Mouse (Mus musculus) embryonic facial prominence, embryonic 12.5 days (tissue): ENCODE data around the gene Tirap. TPM values are rescaled to one million over a fixed set of nuclear protein-coding genes. Genes with fewer than 3 reads are reported as not detected.

Source experiments
- ATAC-seq: fragments of 200-750 bp; cut with Nextera tagmentation; 2 replicates; pipeline ENCODE4 v1.8.0; 2017; ENCODE audit not compliant: insufficient number of reproducible peaks, insufficient read depth, low FRiP score, low TSS enrichment
- H3K27ac ChIP-seq: fragments of 300-500 bp; sonication (generic); 2 replicates; pipeline ENCODE4 v1.5.1; 2016; ENCODE audit warnings: mild to moderate bottlenecking
- H3K27me3 ChIP-seq: fragments of 300-500 bp; sonication (generic); 2 replicates; pipeline ENCODE4 v1.6.1; 2016; ENCODE audit warnings: mild to moderate bottlenecking, moderate library complexity
- H3K36me3 ChIP-seq: fragments of 300-500 bp; sonication (generic); 2 replicates; pipeline ENCODE4 v1.6.1; 2016; ENCODE audit warnings: mild to moderate bottlenecking
- H3K4me1 ChIP-seq: fragments of 300-500 bp; sonication (generic); 2 replicates; pipeline ENCODE4 v1.6.1; 2016
- H3K4me2 ChIP-seq: fragments of 300-500 bp; sonication (generic); replicated peaks from 2 replicates; pipeline ENCODE4 v1.6.1; 2016; ENCODE audit warnings: mild to moderate bottlenecking, moderate library complexity
- H3K4me3 ChIP-seq: fragments of 300-500 bp; sonication (generic); 2 replicates; pipeline ENCODE4 v1.5.1; 2016; ENCODE audit warnings: mild to moderate bottlenecking
- H3K9ac ChIP-seq: fragments of 300-500 bp; sonication (generic); 2 replicates; pipeline ENCODE4 v1.6.1; 2016; ENCODE audit warnings: mild to moderate bottlenecking, moderate library complexity
- H3K9me3 ChIP-seq: fragments of 300-500 bp; sonication (generic); 2 replicates; pipeline ENCODE4 v1.6.1; 2016; ENCODE audit warnings: mild to moderate bottlenecking, moderate library complexity
- WGBS: fragments of 180-500 bp; shearing (Covaris S2); methylation state at CpG from one replicate; pipeline ENCODE4 v1.1.7; 2016; 5-methylcytosine and 5-hydroxymethylcytosine counted together
- polyA plus RNA-seq: library from polyadenylated mRNA; unstranded; fragments of >200 nt; fragmentation: Nextera tagmentation; extraction: Ambion mirVana; gene quantifications from 2 replicates; pipeline ENCODE4 v1.2.1, GENCODE M21; 2016

Gene Tirap
- polyA plus RNA-seq, 1 experiment from 2014 or later = 11.6 TPM

DNA sequence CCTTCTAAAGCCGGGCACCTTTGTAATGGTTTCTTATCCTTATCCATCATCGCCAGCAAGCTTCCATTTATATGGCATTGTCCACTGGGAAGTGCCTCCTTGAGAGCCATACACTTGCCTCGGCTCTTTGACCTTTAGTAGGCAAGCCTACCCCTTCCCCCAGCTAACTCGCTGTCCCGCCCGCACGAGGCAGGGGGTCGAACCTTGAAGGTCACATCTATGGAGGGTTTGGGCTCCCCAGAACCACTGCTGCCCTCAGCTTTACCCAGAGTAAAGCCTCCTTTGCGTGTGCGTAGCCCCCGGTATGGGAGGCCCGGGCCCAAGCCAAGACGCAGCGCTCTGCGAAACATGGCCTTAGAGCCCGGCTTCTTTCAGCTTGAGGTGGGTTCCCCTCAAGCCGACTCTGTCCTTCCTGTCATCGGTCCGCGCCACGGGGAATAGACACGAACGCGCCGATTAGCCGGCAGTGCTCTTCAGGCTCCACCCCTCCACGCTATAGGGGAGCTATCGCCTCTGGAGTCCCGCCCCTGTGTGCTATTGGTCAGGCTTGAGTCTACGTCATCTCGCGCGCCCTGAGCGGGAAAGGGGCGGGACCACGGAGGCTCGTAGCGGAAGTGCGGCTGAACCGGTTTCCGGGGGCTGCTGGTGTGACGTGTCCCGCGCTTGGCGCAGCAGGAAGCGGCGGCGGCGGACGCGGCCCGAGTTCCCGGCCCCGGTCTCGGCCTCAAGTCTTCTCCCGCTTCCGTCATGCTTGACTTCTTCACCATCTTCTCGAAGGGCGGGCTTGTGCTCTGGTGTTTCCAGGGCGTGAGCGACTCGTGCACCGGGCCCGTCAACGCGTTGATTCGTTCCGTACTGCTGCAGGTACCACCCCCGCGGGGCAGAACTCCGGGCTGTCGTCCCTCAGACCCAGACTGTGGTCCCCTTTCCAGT lies 10.7 kb upstream of the Tirap start, which contains the start of gene Foxred1:
TSS of gene Foxred1 (minus strand) at position 514 of the 933 bp plus-strand sequence.
- Histone ChIP-seq H3K27ac (peak within 1 kb of the TSS; percentile 83), H3K4me3 (peak within 1 kb of the TSS; percentile 71), H3K9me3 (no peaks in the 10 kb centered on the region), H3K36me3 (peaks cover 57% of the 10 kb centered on the region), H3K27me3 (no peaks in the 10 kb centered on the region), H3K4me2 (peak within 1 kb of the TSS; percentile 80), H3K9ac (peak within 1 kb of the TSS; percentile 80), H3K4me1 (peaks cover 16% of the 10 kb centered on the region; the same call in 1 of the 2 replicates)
- WGBS = 1% methylated on average over 72 of the region's 72 CpGs
- peak; percentile 100 for ATAC-seq

DNA sequence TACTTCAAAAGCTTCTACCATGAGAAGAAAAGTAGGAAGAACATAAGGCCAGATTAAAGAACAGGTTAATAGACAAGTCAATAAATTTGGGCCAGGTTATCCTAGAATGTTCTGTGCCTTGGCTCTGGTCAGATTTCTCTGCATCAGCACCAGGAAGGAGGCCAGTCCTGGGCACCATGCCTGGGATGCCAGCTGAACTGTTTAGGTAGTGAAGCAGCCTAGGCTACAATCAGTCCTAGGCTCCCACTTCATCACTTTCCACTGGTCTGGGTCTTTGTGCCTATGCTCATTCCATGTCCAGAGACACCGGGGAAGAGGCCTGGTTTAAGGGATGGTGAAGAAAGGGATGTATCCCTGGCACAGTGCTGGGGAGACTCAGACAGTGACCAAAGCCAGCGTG lies 4.3 kb upstream of the Tirap start:
- Histone ChIP-seq H3K4me1 (peaks cover 7% of the 10 kb centered on the region; the same call in 1 of the 2 replicates), H3K4me3 (no peak overlapping the region), H3K36me3 (peaks cover 41% of the 10 kb centered on the region), H3K27me3 (no peaks in the 10 kb centered on the region), H3K9me3 (no peaks in the 10 kb centered on the region), H3K27ac (no peak overlapping the region), H3K4me2 (no peak overlapping the region), H3K9ac (no peak overlapping the region)
- no peak for ATAC-seq
- WGBS = 95% methylated on average over 2 of the region's 2 CpGs

DNA sequence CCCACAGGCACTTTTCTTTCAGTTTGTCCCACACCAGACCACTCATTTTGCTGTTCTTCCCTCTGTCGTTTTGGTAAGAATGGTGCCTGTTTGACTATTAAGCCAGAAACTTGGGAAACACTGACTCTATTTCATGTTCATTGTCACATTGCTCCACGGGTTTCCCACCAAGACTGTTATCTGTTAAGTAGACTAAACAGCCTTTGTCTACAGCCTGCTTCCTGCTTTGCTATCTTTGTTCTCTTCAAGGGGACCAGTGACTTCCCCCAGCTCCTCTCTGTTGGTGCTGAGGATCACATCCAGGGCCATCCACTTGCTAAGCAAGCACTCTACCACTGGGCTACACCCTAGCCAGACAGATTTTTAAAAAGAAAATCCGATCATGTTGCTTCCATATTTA lies 3.4 kb upstream of the Tirap start:
- H3K4me2 ChIP-seq = no peak overlapping the region
- no peaks in the 10 kb centered on the region for H3K9me3 ChIP-seq
- H3K27ac ChIP-seq = no peak overlapping the region
- H3K27me3 ChIP-seq = no peaks in the 10 kb centered on the region
- H3K4me3 ChIP-seq = no peak overlapping the region
- 70% methylated on average over 3 of the region's 3 CpGs for WGBS
- H3K36me3 ChIP-seq = peaks cover 41% of the 10 kb centered on the region
- H3K4me1 ChIP-seq = peaks cover 7% of the 10 kb centered on the region; the same call in 1 of the 2 replicates
- H3K9ac ChIP-seq = no peak overlapping the region
- no peak for ATAC-seq

DNA sequence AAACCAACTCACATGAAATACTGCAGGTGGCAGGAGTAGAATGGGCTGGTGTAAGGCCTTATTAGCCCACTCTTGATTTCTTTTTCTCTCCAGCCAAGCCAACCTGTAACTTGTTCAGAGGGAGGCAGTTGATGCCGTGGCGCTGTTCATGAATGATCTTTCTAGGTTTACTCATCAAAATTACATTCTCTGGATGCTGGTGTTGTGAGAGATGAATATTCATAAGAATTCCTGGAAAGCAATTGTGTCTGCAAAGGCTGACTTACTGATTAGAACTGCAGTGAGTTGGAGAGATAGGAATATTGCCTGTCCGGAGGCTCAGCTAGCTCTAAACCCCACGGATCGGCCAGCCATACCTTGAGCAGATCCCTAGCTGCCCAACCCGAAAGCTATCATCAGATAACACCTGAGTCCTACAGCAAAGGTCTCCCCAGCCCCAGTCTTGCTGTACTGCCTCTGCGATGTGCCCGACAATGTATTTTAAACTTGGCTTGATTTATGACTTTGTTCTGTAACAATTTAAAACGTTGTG lies 504 bp upstream of the Tirap start:
- no peak for ATAC-seq
- Histone ChIP-seq H3K9ac (no peak overlapping the region), H3K36me3 (peaks cover 13% of the 10 kb centered on the region), H3K27me3 (no peaks in the 10 kb centered on the region), H3K9me3 (no peaks in the 10 kb centered on the region), H3K4me3 (peak overlapping the region; percentile 65), H3K27ac (no peak overlapping the region), H3K4me1 (peaks cover 7% of the 10 kb centered on the region; the same call in 1 of the 2 replicates), H3K4me2 (peak overlapping the region; percentile 73)
- 69% methylated on average over 9 of the region's 9 CpGs for WGBS

DNA sequence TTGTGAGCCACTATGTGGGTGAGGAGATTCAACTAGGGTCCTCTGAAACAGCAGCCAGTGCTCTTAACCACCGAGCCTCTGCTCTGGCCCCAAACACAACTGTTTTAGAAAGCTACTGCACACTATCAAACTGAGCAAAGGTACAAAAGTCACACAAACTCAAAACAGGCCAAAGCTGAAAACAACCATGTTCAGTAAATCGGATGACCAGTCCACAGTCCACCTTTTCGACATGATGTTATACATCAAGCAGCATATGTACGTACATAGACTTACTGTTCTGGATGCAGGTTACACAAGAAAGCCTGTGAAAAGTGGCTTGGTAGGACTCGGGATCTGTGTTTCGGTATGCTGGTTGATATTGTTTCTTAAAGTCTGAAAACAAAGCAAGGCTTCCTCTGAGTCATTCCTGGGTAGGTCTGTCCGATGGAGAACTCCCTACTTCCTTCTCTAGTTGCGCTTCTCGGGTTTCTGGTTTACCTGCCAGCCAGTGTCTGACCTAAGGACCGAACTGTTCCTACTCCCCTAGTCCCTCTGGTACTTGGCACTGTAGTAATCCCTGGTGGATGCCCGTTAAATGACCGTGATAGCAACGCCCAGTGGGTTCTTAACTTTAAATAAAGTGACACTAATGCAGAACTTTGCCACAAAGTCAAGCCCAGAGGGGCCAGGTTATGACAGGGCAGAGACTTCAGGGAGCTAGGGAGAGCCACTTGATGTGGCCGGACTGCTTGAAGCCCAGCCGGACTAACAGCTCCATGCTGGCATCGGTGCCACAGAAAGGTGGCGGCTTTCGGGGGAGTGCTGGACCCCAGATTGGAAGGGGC lies 933 bp downstream of the Tirap start:
- Histone ChIP-seq H3K27ac (peak overlapping the region; percentile 46; the same call in 1 of the 2 replicates), H3K4me1 (peaks cover 7% of the 10 kb centered on the region; the same call in 1 of the 2 replicates), H3K36me3 (no peaks in the 10 kb centered on the region), H3K27me3 (no peaks in the 10 kb centered on the region), H3K9ac (peak overlapping the region; percentile 78), H3K4me2 (peak overlapping the region; percentile 73), H3K9me3 (no peaks in the 10 kb centered on the region), H3K4me3 (peak overlapping the region; percentile 65)
- ATAC-seq = peak; percentile 48
- WGBS = 23% methylated on average over 18 of the region's 18 CpGs

GRCm38 (mm10) chr9:35198351-35198750 lies 1.7 kb downstream of the Tirap start:
- ATAC-seq = no peak
- WGBS = 79% methylated on average over 10 of the region's 10 CpGs
- H3K27ac ChIP-seq = no peak overlapping the region
- no peaks in the 10 kb centered on the region for H3K36me3 ChIP-seq
- H3K4me2 ChIP-seq = no peak overlapping the region
- H3K4me3 ChIP-seq = no peak overlapping the region
- no peaks in the 10 kb centered on the region for H3K27me3 ChIP-seq
- H3K9ac ChIP-seq = 0 out of 2 replicates have a peak overlapping the region, but pooled peaks have one; percentile 4
- peaks cover 7% of the 10 kb centered on the region; the same call in 1 of the 2 replicates for H3K4me1 ChIP-seq
- no peaks in the 10 kb centered on the region for H3K9me3 ChIP-seq

- H3K4me2 ChIP-seq = no peak overlapping the region
- no peak for ATAC-seq
- WGBS = 91% methylated on average over 3 of the region's 3 CpGs
- no peaks in the 10 kb centered on the region for H3K36me3 ChIP-seq
- no peak overlapping the region for H3K4me3 ChIP-seq
- no peak overlapping the region for H3K9ac ChIP-seq
- no peak overlapping the region for H3K27ac ChIP-seq
- H3K9me3 ChIP-seq = no peaks in the 10 kb centered on the region
- peaks cover 7% of the 10 kb centered on the region; the same call in 1 of the 2 replicates for H3K4me1 ChIP-seq
- H3K27me3 ChIP-seq = no peaks in the 10 kb centered on the region
Measured at GRCm38 (mm10) chr9:35197625-35198024, 2.5 kb downstream of the Tirap start.

DNA sequence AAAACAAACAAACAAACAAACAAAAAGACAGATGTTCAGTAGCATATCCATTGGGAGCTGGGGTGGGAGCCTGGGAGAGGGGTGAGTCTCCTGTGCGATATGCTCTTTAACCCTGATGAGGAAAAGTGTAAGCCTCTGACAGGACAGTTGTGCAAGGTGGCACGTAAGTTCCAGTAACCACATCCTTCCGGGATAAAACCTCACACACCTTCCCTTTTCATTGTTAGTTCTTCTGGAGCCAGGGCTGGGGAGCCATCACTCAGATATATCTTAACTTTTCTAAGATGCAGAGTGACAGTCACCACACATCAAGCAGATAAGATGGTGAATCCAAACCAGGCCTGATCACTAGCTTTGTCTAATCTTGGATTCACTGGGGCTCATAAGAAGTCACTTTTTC lies 6.0 kb downstream of the Tirap start:
- H3K4me2 ChIP-seq = no peak overlapping the region
- H3K4me3 ChIP-seq = no peak overlapping the region
- 90% methylated on average over 3 of the region's 3 CpGs for WGBS
- ATAC-seq = no peak
- no peaks in the 10 kb centered on the region for H3K9me3 ChIP-seq
- H3K27me3 ChIP-seq = no peaks in the 10 kb centered on the region
- H3K27ac ChIP-seq = no peak overlapping the region
- H3K4me1 ChIP-seq = no peaks in the 10 kb centered on the region
- no peak overlapping the region for H3K9ac ChIP-seq
- H3K36me3 ChIP-seq = peaks cover 14% of the 10 kb centered on the region

DNA sequence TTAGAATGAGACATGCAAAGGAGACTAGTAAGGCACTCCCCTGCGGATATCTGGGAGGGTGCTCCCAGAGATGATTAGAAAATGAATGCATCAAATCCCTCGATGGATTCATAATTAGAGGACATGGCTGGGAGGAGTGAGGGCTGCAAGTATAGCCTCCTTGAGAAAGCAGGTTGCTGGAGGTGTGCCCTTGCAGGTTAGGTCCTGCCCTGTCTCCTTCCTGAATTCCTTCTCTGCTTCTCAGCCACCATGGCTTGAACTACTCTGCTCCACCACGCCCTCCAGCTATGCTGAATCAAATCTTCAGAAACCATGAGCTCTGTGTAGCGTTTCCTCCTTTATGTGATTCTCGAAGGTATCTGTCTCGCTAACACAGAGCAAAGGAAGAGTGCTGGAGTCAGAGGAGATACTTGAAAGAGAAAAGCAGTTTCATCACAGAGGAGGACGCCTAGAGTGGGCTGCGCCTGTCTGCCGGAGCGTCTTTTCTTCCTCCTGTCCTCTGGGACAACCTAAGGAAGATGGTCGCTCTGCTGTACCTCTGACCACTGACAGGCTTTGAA lies 7.0 kb downstream of the Tirap start:
- no peak overlapping the region for H3K9ac ChIP-seq
- peaks cover 24% of the 10 kb centered on the region for H3K36me3 ChIP-seq
- ATAC-seq = no peak
- no peaks in the 10 kb centered on the region for H3K9me3 ChIP-seq
- no peak overlapping the region for H3K4me2 ChIP-seq
- no peaks in the 10 kb centered on the region for H3K27me3 ChIP-seq
- H3K27ac ChIP-seq = no peak overlapping the region
- no peaks in the 10 kb centered on the region for H3K4me1 ChIP-seq
- 72% methylated on average over 11 of the region's 11 CpGs for WGBS
- no peak overlapping the region for H3K4me3 ChIP-seq

GRCm38 (mm10) chr9:35188700-35189099 lies 11.4 kb downstream of the Tirap start:
- no peak overlapping the region for H3K27ac ChIP-seq
- no peaks in the 10 kb centered on the region for H3K27me3 ChIP-seq
- ATAC-seq = no peak
- no peaks in the 10 kb centered on the region for H3K9me3 ChIP-seq
- H3K36me3 ChIP-seq = peaks cover 34% of the 10 kb centered on the region
- H3K4me3 ChIP-seq = no peak overlapping the region
- no peaks in the 10 kb centered on the region for H3K4me1 ChIP-seq
- H3K4me2 ChIP-seq = no peak overlapping the region
- no peak overlapping the region for H3K9ac ChIP-seq
- 77% methylated on average over 22 of the region's 22 CpGs for WGBS

- no peak overlapping the region for H3K9ac ChIP-seq
- no peak overlapping the region for H3K4me2 ChIP-seq
- peaks cover 34% of the 10 kb centered on the region for H3K36me3 ChIP-seq
- no peak for ATAC-seq
- no peak overlapping the region for H3K4me3 ChIP-seq
- 81% methylated on average over 10 of the region's 10 CpGs for whole genome bisulfite sequencing
- no peaks in the 10 kb centered on the region for H3K27me3 ChIP-seq
- no peaks in the 10 kb centered on the region for H3K9me3 ChIP-seq
- H3K27ac ChIP-seq = no peak overlapping the region
- no peaks in the 10 kb centered on the region for H3K4me1 ChIP-seq
Measured at GRCm38 (mm10) chr9:35187351-35187903, 12.7 kb downstream of the Tirap start.
